Mouse (Mus musculus) adrenal gland, adult 18-20 months (tissue): ENCODE results near the gene 1190002N15Rik. TPM values are rescaled to one million over a fixed set of nuclear protein-coding genes. Genes with fewer than 3 reads are reported as not detected.

Experiments used
- DNase-seq, 2 experiments: peaks; one replicate each; pipeline ENCODE4 v3.0.0; 2021 to 2022; ENCODE audit warnings: low spot score in 2 of 2
- long read RNA-seq, 2 experiments: library from polyadenylated mRNA; stranded (forward); transcript quantifications; one replicate each; pipeline ENCODE4 v2.0.0; 2021
- total RNA-seq, 2 experiments: library from RNA; stranded (reverse); gene quantifications; 1 replicate in 1 of 2; 2 replicates in 1 of 2; pipeline ENCODE4 v1.2.3; 2021

The 1190002N15Rik gene
- total RNA-seq = 10 to 100 TPM; 14.9 to 16.5 TPM
- long read RNA-seq, experiment 1, transcript 1190002N15Rik-201 (3 exons, 3,950 nt) = major isoform, 8 of 8 reads
- long read RNA-seq, experiment 1, partial matches to known transcripts = 0 of 8 reads
- long read RNA-seq, experiment 1, other reads (novel, unspliced or antisense) = 0 of 8 reads
- long read RNA-seq, experiment 2, partial matches to known transcripts = 2 of 6 reads
- long read RNA-seq, experiment 2, other reads (novel, unspliced or antisense) = 1 of 6 reads

DNA sequence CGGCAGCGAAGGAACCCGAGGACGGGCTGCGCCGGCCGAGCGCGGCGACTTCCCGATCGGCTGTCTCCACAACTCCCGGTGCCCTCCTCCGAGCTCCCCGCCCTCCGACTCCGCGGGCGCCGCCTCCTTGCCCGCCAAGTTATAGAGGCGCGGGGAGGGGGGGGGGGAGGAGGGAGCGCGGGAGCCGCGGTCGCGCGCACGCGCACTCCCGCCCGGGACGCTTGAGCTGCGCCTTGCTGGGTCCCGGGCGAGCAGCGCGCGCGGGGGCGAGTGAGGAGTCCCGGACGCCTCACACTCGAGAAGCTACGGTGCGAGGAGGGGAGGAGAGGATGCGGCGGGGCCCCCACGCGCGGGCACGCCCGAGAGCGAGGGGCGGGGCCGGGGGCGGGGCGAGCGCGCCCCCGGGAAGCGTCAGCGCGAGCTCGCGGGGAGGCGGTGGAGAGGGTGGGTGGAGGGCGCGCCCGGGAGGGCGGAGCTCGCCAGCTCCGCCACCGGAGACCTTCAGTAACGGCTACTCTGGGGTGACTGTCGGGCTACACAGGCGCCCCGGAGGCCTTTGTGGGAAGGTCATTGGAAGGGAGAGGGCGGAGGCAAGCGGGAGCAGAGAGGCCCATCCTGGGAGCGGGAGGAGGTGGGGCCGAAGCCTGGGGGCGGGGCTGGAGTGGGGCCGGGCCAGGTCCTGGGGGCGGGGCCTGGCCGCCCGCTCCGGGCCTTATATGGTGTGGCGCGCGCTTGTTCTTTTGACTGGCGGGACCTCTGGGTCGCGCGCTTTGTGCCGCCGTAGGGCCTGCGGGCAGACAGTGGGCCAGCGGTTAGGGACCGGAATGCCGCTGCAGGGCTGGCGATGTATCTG is at the start of gene 1190002N15Rik:
Gene 1190002N15Rik, minus strand, starts transcription at position 112 of the 853 bp plus-strand sequence.
- peak; percentile 92 to 94 for DNase-seq

DNA sequence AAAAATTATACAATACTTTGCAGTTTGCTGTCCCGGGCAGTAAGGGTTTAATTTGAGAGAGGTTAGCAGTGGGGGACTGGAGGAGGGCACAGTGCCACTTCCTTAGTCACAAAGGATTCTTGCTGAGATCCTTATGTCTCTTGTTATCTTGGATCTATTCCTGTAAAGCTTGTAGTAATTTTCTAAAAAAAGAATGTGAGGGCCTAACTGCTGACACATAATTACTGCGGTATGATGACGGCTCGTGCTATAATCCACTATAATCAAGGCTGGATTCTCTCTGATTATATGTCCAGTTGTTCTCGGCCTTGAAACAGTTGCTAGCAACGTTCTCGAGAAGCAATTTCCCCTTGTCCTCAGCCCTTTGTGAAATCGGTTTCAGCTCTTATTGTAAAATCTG is 44.4 kb upstream of the 1190002N15Rik start:
- DNase-seq = no peak

DNA sequence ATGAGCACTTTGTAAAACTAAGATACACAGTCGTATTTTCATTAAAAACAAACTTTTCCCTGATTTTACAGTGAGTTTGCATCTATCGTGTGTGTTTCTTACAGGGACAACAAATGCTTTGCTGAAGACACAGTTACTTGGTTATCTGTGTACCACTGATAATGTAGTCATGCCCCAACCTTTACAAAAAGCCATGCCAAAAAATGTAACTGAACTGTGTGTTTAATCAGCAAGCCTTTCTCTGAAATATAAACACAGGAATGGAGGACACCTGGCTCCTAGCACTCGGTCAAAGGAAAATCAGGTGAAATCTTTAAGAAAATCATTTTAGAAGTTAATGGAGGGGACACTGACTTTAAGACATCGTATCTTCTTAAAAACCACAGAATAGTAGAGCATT is 43.8 kb upstream of the 1190002N15Rik start:
- no peak for DNase-seq

DNA sequence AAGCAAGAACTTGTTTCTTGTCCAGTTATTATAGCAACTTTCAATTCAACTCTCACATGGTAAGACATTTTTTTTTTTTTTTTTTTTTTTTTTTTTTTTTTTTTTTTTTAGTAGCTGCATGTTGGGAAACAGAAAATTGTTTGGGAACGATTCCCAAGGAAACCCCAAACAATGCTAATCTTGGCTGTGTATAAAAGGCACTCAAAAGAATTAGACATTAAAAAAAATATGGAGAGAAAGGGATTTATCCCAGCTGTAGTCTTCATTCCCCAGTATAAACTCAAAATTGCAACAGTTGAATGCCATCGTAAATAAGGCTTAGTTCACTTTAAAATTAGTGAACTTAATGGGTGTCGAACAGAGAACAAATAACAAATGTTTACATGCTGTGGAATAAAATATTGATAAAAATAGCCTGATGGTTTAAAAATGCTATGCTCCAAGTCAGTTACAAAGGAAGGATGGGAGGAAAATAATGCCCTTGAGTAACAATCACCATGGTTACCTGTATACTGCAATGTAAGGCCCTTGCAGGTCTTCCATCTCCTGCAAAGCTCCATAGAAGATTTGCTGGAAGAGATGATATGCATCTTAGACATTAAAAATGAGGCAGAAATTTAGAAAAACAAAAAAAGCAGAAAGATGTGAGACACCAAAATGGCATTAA is 42.3 kb upstream of the 1190002N15Rik start:
- no peak for DNase-seq

DNA sequence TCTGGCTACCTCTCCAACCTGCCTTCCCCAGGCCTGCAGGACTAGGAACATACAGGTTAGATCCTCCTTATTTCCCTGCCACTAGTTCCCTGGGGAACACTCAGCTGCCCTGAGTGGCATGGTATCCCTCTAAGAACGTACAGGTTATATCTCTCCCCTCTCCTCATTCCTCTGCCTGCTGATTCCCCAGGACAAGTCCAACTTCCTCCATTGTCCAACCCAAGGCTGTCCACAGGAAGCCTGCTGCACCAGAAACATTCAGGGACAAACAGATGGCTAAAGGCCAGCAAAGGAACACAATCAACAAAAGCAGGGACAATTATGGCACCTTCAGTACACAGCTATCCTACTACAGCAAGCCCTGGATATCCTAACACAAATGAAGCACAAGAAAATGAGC is 33.9 kb upstream of the 1190002N15Rik start:
- no peak for DNase-seq

DNA sequence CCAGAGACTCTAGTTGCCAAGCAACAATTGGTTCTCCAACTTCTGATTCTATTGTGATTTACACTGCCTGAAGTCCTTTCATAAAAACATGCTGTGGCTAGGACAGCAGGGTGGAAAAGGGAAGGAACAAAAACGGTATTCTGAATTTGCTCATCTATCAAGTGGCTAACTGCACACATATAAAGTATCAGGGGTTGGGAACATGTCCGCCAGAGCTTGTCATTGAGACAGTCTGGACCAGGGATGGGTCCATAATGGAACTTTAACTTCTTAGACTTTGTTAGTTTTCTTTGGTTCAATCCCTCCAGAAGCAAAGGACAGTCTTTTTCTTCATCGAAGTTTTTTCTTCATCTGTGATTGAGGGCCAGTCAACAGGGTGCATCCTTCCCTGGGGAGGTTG is 30.5 kb upstream of the 1190002N15Rik start:
- no peak for DNase-seq

DNA sequence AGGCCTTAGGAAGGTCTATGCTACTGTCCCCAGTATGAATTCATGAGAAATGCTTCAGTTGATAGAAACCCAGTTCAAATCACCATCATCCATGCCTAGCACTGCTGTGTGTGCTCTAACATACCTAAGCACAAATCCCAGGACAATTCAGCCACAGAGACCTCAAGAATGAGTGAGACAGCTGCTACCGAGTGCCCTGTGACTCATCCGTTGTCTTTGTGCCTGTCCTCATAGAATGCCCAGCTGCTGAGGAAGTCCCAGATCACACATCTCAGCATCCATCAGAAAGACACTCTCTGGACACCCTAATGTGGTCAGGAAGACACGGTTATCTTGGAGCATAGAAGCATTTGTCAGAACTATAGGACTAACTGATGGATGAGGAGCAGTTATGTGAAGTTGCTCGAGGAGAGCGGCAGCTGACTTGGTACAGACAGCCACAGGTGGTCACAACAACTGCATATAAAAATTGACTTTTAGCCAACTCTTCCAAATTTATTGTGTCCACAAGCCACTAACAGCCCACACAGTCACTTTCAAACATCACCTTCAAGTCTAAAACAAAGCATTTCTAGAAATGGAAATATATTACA is 29.9 kb upstream of the 1190002N15Rik start:
- DNase-seq = no peak

DNA sequence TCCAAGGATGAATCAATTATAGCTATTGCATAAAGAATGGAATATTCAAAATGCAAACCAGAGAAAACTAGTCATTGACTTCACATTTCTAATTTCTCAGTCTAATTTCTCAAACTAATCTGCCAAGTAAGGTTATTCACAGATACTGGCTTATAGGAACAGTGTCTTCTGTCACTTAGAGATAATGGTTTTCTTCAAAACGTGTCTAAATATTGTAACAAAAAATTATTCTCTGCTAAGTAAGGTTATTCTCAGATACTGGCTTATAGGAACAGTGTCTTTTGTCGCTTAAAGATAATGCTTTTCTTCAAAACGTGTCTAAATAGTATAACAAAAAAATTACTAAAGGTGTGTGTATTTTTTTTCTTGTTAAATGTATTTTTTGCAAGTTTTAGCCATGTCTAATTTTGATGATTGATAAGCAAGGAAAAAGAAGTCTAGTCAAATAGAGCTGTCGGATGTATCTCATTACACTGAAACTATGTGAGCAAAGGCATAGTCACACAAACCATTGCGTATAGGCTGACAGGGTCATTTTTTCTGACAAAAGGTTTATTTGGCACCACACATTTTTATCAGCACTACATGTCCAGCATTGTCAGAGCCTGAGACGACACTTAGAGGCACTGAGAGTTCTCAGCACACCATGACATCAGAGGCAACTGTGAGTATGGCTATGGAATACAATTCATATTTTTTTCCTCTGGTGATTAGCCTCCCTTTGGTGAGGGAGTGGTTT is 19.1 kb upstream of the 1190002N15Rik start:
- no peak for DNase-seq

DNA sequence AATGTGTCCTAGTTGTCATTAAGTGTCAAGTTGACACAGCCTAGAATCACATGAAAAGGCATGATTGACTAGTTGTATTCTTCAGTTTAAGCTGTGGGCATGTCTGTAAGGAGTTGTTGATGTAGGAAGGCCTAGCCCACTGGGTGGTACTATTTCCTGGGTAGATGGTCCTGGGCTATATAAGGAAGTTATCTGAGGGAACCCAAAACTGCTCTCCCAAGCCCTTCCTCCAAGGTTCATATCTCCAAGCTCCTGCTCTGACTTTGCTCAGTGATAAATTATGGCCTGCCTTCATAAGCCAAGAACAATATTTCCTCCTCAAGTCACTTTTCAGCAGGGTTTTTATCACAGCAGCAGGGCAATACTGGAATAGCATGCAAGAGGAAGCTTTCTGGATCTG is 18.4 kb upstream of the 1190002N15Rik start:
- no peak for DNase-seq

DNA sequence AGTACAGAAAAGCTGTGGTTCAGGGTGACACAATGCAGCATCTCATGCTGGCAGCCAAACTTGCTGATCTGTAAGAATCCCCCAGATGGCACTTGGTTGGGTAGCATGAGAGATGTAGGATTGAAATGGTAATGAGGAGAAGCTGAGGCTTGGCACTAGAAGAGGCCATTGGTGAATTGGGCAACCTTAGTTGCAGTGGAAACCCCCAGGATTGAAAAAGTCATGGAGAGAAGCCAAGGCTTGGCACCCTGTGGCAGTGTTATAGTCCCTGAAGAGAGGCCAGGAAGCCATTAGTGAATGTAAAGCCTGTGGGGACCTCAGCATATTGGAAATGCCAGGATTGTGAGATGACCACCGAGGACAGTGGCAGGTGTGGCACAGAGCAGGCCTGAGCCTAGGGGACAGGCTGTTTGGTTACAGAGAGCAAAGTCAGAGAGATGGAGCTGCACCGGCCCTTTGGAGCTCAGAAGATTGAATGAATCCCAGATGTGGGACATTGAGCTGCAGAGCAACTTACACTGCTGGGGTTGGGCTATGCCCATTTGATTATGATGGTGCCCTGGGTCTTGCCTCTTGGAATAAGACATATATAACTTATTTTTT is 12.7 kb upstream of the 1190002N15Rik start:
- DNase-seq = no peak

DNA sequence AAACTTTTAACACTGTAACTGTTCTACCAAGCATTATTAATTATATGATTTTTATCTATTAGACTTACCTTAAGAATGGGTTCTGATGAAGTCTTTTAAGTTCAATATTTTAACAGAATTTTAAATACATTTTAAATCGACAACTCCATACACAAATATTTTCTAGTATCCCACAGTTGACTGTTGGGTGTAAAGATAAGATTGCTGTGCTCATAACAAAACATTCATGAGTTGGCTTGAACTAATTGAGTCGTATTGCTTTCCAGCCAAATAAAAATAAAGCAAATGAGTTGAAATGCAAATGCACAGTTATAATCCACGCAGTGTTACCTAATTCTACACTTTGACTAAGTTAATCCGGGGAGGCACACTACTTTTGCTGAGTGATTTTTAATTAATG is 6.0 kb upstream of the 1190002N15Rik start:
- no peak for DNase-seq

DNA sequence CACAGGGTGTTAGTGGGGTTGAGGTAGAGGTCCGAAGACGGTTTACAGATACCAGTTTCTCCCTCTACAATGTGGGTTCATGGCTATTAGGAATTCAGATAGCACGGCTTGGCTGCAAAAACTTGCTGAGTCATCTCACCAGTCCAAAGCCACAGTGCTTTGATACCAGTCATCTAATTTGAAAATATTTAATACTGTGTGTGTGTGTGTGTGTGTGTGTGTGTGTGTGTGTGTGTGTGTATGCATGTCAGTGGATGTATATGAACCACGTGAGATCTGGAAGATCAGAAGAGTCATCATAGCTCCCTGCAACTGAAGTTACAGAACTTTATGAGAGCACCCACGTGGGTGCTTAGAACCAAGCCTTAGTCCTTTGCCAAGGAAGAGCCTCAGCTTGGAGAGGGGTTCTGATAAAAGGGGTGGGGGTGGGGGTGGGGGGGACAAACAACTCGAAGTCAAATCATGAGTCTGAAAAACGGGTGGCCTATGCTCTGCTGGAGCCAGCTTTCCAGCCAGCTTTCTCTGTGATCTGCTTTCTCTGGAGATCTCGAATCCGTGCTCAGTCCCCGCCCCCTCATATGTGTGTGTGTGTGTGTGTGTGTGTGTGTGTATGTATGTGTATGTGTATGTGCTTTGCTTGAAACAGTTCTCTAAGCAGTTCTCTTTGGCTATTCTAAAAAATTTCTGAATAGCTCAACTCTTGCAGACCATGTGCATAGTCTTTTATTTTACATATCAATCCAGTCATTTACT is 2.6 kb upstream of the 1190002N15Rik start:
- DNase-seq = no peak

DNA sequence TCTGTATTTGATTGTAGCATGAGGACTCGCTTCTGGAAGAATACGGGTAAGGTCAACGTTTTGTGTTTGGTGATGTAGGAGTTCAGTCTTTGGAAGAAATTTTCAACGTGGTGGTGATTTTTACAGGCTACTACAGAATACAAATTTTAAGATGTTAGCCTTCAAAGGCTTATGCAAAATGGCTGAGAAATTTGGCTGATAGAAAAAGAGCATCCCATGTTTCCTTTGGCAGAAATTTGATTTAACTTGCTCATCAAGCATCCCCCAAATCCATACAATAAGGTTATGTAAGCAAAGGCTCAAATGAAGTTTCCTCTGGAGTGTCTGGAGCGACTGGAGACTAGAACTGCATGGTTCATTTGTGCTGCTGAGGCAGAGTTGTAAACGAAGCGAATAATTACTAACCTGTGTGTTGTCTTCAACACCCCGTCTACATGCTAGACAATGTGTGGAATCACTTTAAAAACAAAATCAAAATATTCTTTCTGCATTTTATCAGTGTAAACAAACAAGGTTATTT is 1.5 kb upstream of the 1190002N15Rik start:
- DNase-seq = no peak

DNA sequence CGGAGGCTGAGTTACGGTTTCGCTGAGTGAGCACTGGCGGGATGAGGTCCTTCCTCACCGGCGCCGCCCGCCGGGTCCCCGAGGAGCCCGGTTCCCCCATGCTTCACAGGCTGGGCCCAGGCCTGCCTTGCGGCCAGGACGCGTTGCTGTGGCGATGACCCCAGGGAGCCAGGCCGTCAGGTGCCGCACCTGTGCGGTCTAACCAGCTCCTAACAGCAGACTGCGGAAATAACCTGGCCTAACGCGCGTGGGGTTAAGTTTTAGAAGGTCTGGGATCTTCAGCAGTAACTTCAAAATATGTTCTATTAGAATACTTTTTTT is 902 bp upstream of the 1190002N15Rik start:
- no peak for DNase-seq

DNA sequence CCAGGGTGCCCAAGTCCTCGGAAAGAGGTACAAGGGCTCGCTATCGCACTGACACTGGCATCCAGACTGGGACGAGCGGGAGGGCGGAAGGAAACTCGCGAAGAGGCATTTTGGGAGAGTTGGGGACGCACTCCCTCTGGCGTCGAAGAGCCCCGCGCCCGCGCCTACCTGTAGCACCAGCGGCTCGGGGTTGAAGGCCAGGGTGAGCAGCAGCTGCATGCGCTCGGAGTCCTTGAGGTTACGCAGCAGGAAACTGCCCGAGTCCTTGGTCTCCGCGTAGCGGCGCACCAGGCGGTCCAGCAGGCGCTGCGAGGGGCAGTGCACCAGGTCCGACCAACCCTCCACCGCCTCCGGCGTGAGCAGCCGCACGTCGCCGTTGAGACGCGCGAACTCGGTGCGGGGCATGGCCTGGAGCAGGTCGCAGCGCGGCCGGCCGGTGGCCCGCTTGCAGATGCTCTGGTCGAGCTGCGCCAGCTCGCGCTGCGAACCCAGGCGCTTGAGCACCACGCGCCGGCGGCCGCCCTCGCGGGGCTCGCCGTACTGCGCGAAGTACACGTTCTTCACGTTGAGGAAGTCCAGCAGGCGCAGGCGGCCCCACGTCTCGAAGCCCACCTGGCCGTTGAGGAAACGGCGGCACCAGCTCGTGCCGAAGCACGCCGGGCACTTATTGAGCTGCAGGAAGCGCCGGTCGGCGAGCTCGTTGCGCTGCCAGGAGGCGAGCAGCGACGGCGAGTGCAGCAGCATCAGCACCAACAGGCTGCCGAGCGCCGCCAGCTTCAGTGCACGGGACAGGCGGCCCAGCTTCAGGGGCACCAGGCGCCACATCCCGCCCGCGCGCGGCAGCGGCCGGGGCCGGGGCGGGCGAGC is 597 bp downstream of the 1190002N15Rik start:
- DNase-seq = peak; percentile 59 to 73

DNA sequence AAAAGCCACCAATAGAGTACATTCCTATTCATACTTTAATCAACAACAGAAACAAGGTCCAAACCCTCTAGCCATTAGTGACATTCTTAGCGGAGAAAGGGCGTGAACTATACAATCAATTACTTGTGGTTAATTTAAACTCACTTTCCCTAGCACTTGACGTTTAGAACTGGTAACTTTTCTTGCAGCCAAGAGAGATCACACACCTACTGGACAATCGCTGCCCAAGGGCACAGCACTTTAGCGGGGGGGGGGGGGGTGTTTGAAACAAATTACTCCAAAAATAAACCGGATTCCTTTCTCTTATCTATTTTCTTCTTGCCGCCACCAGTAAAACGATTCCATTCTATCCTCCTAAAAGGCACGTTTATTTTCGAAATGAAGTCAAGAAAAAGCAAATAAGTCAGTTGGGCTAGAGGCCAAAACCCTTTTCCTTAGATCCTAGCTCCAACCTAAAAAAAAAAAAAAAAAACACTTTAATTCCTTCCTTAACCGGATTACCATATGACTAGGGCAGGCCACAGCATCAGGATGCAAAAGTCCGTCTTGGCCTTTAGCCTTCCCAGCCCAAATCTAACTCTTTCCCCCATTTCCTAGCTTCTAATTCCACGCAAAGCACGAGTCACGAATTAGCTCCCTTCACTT is 1.5 kb downstream of the 1190002N15Rik start:
- no peak for DNase-seq

DNA sequence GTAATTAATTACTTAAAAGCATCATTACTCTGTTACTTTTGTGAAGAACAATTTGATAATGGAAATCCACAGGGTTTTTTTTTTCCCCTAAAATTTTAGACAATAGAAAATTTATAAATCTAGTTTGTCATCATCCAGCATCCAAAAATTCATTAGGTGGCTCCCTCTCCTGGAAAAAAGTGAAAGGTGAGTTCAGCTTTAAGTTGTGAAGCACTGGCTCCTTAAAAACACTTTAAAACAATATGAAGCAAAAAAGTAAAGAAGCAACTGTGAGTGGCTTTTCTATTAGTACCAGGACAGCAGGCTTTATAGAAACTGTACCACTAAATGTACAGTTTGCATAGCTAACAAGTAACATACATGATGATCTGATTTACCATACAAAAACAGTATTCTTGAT is 3.1 kb downstream of the 1190002N15Rik start:
- DNase-seq = no peak

DNA sequence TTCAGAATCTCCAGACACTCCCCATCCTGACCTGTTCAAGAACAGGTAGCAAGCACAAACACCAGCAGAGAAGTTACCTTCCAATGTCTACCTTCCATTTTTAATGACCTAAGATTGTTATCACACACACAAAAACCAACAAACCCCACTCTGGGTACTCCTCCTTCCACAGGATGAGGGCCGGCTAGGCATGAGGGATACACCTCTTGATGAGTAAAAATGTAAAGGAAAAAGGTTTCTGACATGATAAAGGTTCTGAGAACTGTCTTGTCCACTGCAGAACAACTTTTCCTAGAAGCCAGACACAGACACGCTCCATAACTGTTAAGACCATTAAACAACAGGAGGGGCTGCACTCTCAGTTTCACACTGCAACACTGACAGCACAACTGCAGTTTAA is 3.7 kb downstream of the 1190002N15Rik start:
- DNase-seq = no peak
